Mouse (Mus musculus) lung, adult 2 months (tissue): ENCODE results near the gene Gm12258. TPM values are rescaled to one million over a fixed set of nuclear protein-coding genes. Genes with fewer than 3 reads are reported as not detected.

Experiments
- DNase-seq: peaks from one replicate; pipeline ENCODE4 v3.0.0; 2022
- H3K4me1 ChIP-seq: fragments of 200-500 bp; 2 replicates; pipeline ENCODE4 v1.6.1; 2011; ENCODE audit warnings: low read length; ENCODE audit not compliant: control insufficient read depth, insufficient read depth
- H3K4me3 ChIP-seq: fragments of 200-500 bp; replicated peaks from 2 replicates; pipeline ENCODE3; 2011; ENCODE audit warnings: low read depth, mild to moderate bottlenecking, control low read depth, low read length; ENCODE audit errors: extremely low read depth
- CTCF ChIP-seq: fragments of 200-500 bp; IDR thresholded peaks from 2 replicates; pipeline ENCODE4 v1.5.1; 2011; ENCODE audit warnings: mild to moderate bottlenecking, low read length, control low read depth; ENCODE audit not compliant: insufficient read depth
- POLR2A ChIP-seq: fragments of 200-500 bp; IDR thresholded peaks from 2 replicates; pipeline ENCODE4 v1.6.1; 2011; ENCODE audit warnings: low read depth, mild to moderate bottlenecking, control low read depth, low read length, borderline replicate concordance; ENCODE audit errors: extremely low read depth
- WGBS: fragments of 180-500 bp; shearing (Covaris S2); methylation state at CpG from one replicate; pipeline ENCODE4 v1.1.7; 2018; 5-methylcytosine and 5-hydroxymethylcytosine counted together
- polyA plus RNA-seq: library from polyadenylated mRNA; depleted of rRNA; stranded (reverse); fragments of >200 nt; gene quantifications from 2 replicates; pipeline ENCODE4 v1.2.3, GENCODE M21; 2012

Gene Gm12258
- polyA plus RNA-seq, 1 experiment = 4.0 TPM

- TF ChIP-seq CTCF (no peak), POLR2A (no peak)
- peaks cover 5% of the 10 kb centered on the region; the same call in 1 of the 2 replicates for H3K4me1 ChIP-seq
- H3K4me3 ChIP-seq = peak overlapping the region; percentile 91
- DNase-seq = no peak
- 33% methylated on average over 9 of the region's 9 CpGs for WGBS
These were observed 678 bp downstream of the Gm12258 start for GRCm38 (mm10) chr11:58847636-58848035.

- peaks cover 5% of the 10 kb centered on the region; the same call in 1 of the 2 replicates for H3K4me1 ChIP-seq
- TF ChIP-seq POLR2A (no peak), CTCF (no peak)
- H3K4me3 ChIP-seq = no peak overlapping the region
- 63% methylated on average over 2 of the region's 2 CpGs for WGBS
- DNase-seq = no peak
These were observed 2.8 kb downstream of the Gm12258 start for GRCm38 (mm10) chr11:58849731-58850130.

- 97% methylated on average over 8 of the region's 8 CpGs for WGBS
- no peaks in the 10 kb centered on the region for H3K4me1 ChIP-seq
- no peak for TF ChIP-seq POLR2A
These were observed 13.8 kb downstream of the Gm12258 start for GRCm38 (mm10) chr11:58860744-58861143.

GRCm38 (mm10) chr11:58867039-58867953 lies 20.3 kb downstream of the Gm12258 start, which contains the start of gene 2810021J22Rik:
2810021J22Rik (plus strand) TSS chr11:58867216.
- 5% methylated on average over 37 of the region's 37 CpGs for whole genome bisulfite sequencing
- H3K4me3 ChIP-seq = peak within 1 kb of the TSS; percentile 75
- peaks cover 4% of the 10 kb centered on the region for H3K4me1 ChIP-seq
- no peak for TF ChIP-seq CTCF
- TF ChIP-seq POLR2A = peak; percentile 52; the same call in 1 of the 2 replicates
- peak; percentile 75 for DNase-seq

More at GRCm38 (mm10) chr11:58860744-58861143, 13.8 kb downstream of the Gm12258 start:
- no peak overlapping the region for H3K4me3 ChIP-seq
- no peak for DNase-seq

GRCm38 (mm10) chr11:58867954-58868330 lies 21.0 kb downstream of the Gm12258 start:
- no peak overlapping the region for H3K4me3 ChIP-seq
- 73% methylated on average over 6 of the region's 6 CpGs for WGBS
- DNase-seq = no peak
- peaks cover 4% of the 10 kb centered on the region for H3K4me1 ChIP-seq
- TF ChIP-seq CTCF = no peak
- no peak for TF ChIP-seq POLR2A

- peaks cover 4% of the 10 kb centered on the region for H3K4me1 ChIP-seq
- TF ChIP-seq CTCF (no peak), POLR2A (no peak)
- 76% methylated on average over 4 of the region's 4 CpGs for WGBS
- H3K4me3 ChIP-seq = no peak overlapping the region
- no peak for DNase-seq
These were observed 24.0 kb downstream of the Gm12258 start for GRCm38 (mm10) chr11:58870961-58871360.

GRCm38 (mm10) chr11:58883756-58884155 lies 36.8 kb downstream of the Gm12258 start:
- no peak for DNase-seq
- TF ChIP-seq CTCF (no peak), POLR2A (no peak)
- WGBS = 67% methylated on average over 8 of the region's 8 CpGs
- no peaks in the 10 kb centered on the region for H3K4me1 ChIP-seq
- H3K4me3 ChIP-seq = no peak overlapping the region

- 73% methylated on average over 10 of the region's 10 CpGs for WGBS
- DNase-seq = no peak
- H3K4me1 ChIP-seq = no peaks in the 10 kb centered on the region
- no peak overlapping the region for H3K4me3 ChIP-seq
- TF ChIP-seq POLR2A (no peak), CTCF (no peak)
These were observed 43.6 kb downstream of the Gm12258 start for GRCm38 (mm10) chr11:58890511-58890910.

- Histone ChIP-seq H3K4me3 (no peak overlapping the region), H3K4me1 (peaks cover 7% of the 10 kb centered on the region)
- TF ChIP-seq POLR2A (no peak), CTCF (no peak)
- 78% methylated on average over 6 of the region's 6 CpGs for WGBS
- DNase-seq = no peak
These were observed 47.5 kb downstream of the Gm12258 start for GRCm38 (mm10) chr11:58894456-58894855.

GRCm38 (mm10) chr11:58897485-58897884 lies 50.5 kb downstream of the Gm12258 start:
- 54% methylated on average over 6 of the region's 6 CpGs for WGBS
- Histone ChIP-seq H3K4me3 (no peak overlapping the region), H3K4me1 (peaks cover 7% of the 10 kb centered on the region)
- no peak for DNase-seq
- TF ChIP-seq CTCF (no peak), POLR2A (no peak)
